Mouse (Mus musculus) skeletal muscle tissue, adult 2 months (tissue): ENCODE measurements around the gene Btbd35f23.
"Not testable (repeated sequence)": the region's sequence is repeated elsewhere in the genome, so short reads cannot be mapped to it uniquely, and the experiment has no call there.

Experiments used
- DNase-seq: peaks from one replicate; pipeline ENCODE4 v3.0.0-alpha.2; 2012; ENCODE audit warnings: low read depth, low spot score

Btbd35f23 gene

DNA sequence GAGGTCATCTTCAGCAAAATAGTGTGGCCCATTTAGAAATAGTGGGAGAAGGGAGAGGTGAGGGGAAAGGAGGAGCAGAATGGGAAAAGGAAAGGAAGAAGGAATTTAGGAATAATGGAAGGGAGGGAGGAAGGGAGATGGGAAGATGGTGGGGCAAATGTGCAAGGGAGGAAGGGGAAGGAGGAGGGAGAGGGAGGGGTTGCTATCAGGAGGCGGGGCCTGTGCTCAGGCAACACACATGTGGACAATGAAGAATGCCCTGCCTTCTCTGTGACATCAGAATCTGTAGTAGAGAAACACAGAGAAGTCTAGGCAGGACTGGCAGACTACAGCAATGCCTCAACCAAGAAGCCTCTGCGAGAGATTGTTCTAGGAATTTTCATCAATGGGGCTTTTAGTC, at the start of gene Btbd35f23:
Btbd35f23 (plus strand) TSS at position 301 of the 400 bp plus-strand sequence.
- not testable (repeated sequence) for DNase-seq
